Mouse (Mus musculus): ENCODE results near the gene Tut7. TPM values are rescaled to one million over a fixed set of nuclear protein-coding genes. Genes with fewer than 3 reads are reported as not detected.
A peak's percentile ranks its signal among the peaks of the same experiment; 100 is the strongest.

Tut7 gene
- polyA plus RNA-seq, 1 experiment, result 14.6 TPM

DNA sequence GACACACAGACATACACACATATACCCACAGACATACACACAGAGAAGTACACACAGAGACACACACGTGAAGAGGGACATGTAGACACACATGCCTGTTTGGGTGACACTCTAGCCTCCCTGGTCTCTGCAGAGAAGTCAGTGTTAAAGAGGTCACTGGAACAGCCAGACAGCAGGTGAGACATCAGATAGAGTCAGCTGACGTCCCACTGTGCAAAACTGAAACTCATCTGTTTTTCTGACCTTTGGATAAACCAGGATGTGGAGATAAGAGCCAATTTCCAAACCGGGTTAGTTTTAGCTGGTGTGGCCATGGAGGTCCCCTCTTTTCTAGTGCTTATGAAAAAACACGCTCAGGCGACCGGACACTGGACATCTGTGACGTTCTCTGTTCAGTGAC is 9.5 kb upstream of the Tut7 start:
- H3K4me3 ChIP-seq (ENCODE audit: insufficient read depth, low read depth, low read length), result no peak overlapping the region
- H3K36me3 ChIP-seq (ENCODE audit: control insufficient read depth, insufficient read depth, low read length), result no peaks in the 10 kb centered on the region
- WGBS, result 52% methylated on average over 7 of the region's 7 CpGs
- no peaks in the 10 kb centered on the region for H3K27me3 ChIP-seq (replicated peaks; ENCODE audit: control insufficient read depth, insufficient read depth, low read length)
- TF ChIP-seq CTCF (conservative IDR thresholded peaks at IDR 0.05; ENCODE audit: insufficient read depth, insufficient read length, low read depth, low read length) (no peak), POLR2A (IDR thresholded peaks at IDR 0.05; ENCODE audit: low read depth, low read length) (no peak)
- peaks cover 6% of the 10 kb centered on the region; the same call in 1 of the 2 replicates for H3K4me1 ChIP-seq (ENCODE audit: control insufficient read depth, insufficient read depth, low read length)
- no peak overlapping the region for H3K27ac ChIP-seq (ENCODE audit: insufficient read depth, low read depth, low read length)
- DNase-seq, result no peak

DNA sequence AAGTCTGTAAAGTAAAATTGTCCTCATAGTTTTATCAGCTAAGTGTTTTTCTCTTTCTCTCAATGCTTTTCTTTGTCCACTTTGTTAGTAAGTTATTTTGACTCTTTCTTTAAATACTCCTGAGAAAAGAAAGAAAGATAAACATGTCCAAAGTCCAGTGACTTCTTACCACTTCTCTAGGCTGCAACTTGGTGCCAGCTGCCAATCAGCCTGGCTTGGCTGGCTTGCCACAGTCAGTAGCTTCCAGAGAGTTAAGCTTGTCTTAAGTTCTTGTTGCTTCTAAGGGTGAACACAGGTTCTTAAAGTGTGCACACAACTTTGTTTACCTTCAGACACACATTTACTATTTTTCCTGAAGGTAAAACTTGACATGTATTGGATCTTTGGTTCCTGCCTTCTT is 3.0 kb upstream of the Tut7 start:
- TF ChIP-seq CTCF (conservative IDR thresholded peaks at IDR 0.05; ENCODE audit: insufficient read depth, insufficient read length, low read depth, low read length), result no peak
- no peak for TF ChIP-seq POLR2A (IDR thresholded peaks at IDR 0.05; ENCODE audit: low read depth, low read length)
- H3K36me3 ChIP-seq (ENCODE audit: control insufficient read depth, insufficient read depth, low read length), result no peaks in the 10 kb centered on the region
- DNase-seq, result peak; percentile 79

DNA sequence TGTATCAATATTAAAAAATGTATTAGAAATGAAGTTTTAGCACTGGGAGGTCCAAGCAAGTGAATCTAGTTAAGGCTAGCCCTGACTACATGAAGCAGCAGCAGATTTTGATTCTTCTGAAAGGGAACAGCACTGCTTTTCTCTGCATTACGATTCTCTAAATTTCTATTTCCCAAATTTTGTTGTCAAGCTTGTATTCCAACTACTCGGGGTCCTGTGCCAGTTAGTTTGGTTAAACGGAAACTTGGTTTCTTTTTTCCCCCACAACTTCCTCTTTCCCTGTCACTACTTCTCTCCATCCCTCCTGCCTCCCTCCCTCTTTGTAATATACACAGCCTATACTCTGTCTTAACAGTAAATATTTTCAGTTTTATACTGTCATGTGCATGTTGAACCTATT is 2.1 kb downstream of the Tut7 start:
- 39% methylated on average over 3 of the region's 3 CpGs for WGBS

More for the DNA sequence above, 3.0 kb upstream of the Tut7 start:
- Histone ChIP-seq H3K27me3 (replicated peaks; ENCODE audit: control insufficient read depth, insufficient read depth, low read length) (no peaks in the 10 kb centered on the region), H3K4me3 (ENCODE audit: insufficient read depth, low read depth, low read length) (no peak overlapping the region), H3K27ac (ENCODE audit: insufficient read depth, low read depth, low read length) (no peak overlapping the region), H3K4me1 (ENCODE audit: control insufficient read depth, insufficient read depth, low read length) (0 out of 2 replicates have a peak, but pooled peaks cover 2% of the 10 kb centered on the region)

DNA sequence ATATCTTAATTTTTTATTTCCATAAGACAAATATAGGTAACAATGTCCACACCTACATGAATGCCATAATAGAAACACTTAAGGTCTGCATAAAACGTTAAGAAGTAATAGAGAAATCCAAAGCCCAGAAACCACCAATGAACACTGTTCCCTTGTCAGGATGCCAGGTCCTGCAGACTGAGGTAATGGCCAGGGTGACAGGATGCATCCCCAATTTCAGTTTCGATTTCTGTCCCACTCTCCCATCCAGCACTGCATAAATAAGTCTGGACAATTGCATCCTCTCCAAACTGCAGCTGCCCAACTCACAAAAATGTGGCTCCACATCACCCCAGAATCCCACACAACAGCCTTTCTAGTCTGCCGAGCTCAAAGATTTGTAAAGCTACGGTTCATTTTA is 2.8 kb downstream of the Tut7 start:
- 33% methylated on average over 4 of the region's 4 CpGs for WGBS
- peak overlapping the region; percentile 19; the same call in 1 of the 2 replicates for H3K4me3 ChIP-seq (ENCODE audit: insufficient read depth, low read depth, low read length)
- TF ChIP-seq CTCF (conservative IDR thresholded peaks at IDR 0.05; ENCODE audit: insufficient read depth, insufficient read length, low read depth, low read length) (no peak), POLR2A (IDR thresholded peaks at IDR 0.05; ENCODE audit: low read depth, low read length) (no peak)
- peaks cover 5% of the 10 kb centered on the region for H3K36me3 ChIP-seq (ENCODE audit: control insufficient read depth, insufficient read depth, low read length)
- H3K27ac ChIP-seq (ENCODE audit: insufficient read depth, low read depth, low read length), result no peak overlapping the region
- DNase-seq, result peak; percentile 60
- H3K4me1 ChIP-seq (ENCODE audit: control insufficient read depth, insufficient read depth, low read length), result peaks cover 7% of the 10 kb centered on the region; the same call in 1 of the 2 replicates
- H3K27me3 ChIP-seq (replicated peaks; ENCODE audit: control insufficient read depth, insufficient read depth, low read length), result no peaks in the 10 kb centered on the region

More for the DNA sequence above, 2.1 kb downstream of the Tut7 start:
- Histone ChIP-seq H3K4me3 (ENCODE audit: insufficient read depth, low read depth, low read length) (no peak overlapping the region), H3K27me3 (replicated peaks; ENCODE audit: control insufficient read depth, insufficient read depth, low read length) (no peaks in the 10 kb centered on the region), H3K4me1 (ENCODE audit: control insufficient read depth, insufficient read depth, low read length) (peaks cover 7% of the 10 kb centered on the region; the same call in 1 of the 2 replicates), H3K27ac (ENCODE audit: insufficient read depth, low read depth, low read length) (no peak overlapping the region), H3K36me3 (ENCODE audit: control insufficient read depth, insufficient read depth, low read length) (peaks cover 4% of the 10 kb centered on the region)
- DNase-seq, result no peak
- TF ChIP-seq POLR2A (IDR thresholded peaks at IDR 0.05; ENCODE audit: low read depth, low read length) (no peak), CTCF (conservative IDR thresholded peaks at IDR 0.05; ENCODE audit: insufficient read depth, insufficient read length, low read depth, low read length) (no peak)

DNA sequence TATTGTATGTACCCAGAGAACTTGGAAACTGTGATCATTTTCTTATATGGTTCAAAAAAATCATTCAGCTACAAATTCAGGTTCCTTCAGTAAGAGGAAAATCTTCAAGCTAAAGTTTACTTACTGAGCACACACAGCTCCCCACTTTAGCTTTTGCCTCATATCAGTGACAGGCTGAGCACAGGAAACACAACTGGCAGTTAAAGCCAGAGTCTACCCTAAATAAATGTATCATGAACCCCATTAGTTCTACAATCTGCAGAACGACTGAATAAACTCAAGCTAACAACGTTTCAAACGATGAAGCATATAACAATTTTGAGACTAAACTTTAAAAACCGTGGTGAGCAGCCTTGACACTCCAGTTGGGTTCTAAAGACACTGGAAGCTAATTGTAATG is 5.6 kb downstream of the Tut7 start:
- DNase-seq, result no peak
- Histone ChIP-seq H3K4me3 (ENCODE audit: insufficient read depth, low read depth, low read length) (no peak overlapping the region), H3K27ac (ENCODE audit: insufficient read depth, low read depth, low read length) (no peak overlapping the region), H3K36me3 (ENCODE audit: control insufficient read depth, insufficient read depth, low read length) (peaks cover 6% of the 10 kb centered on the region), H3K4me1 (ENCODE audit: control insufficient read depth, insufficient read depth, low read length) (peaks cover 7% of the 10 kb centered on the region; the same call in 1 of the 2 replicates), H3K27me3 (replicated peaks; ENCODE audit: control insufficient read depth, insufficient read depth, low read length) (no peaks in the 10 kb centered on the region)
- TF ChIP-seq POLR2A (IDR thresholded peaks at IDR 0.05; ENCODE audit: low read depth, low read length) (no peak), CTCF (conservative IDR thresholded peaks at IDR 0.05; ENCODE audit: insufficient read depth, insufficient read length, low read depth, low read length) (no peak)
- whole genome bisulfite sequencing, result 80% methylated on average over 4 of the region's 4 CpGs

DNA sequence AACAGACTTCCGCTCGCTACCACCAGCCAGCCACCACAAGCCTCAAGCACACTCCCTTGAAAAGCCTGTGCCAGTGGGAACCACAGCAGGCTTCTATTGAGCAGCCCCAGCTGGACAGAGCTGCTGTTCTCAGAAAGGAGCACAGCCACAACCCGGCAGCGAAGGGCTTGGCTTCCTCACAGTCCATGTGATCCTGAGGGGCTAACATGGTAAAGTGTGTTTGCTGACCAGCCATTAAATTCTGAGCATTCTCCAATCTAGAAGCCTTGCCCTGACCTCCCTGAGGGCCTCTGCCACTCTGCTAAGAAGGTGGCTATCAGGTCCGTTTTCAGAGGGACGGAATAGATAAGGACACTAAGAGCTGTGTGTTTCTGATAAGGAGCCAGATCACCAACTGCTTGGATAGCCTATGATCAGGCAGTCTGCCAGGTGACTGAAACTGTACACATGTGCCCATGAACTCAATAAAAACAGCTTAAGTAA is 8.8 kb downstream of the Tut7 start:
- H3K4me1 ChIP-seq (ENCODE audit: control insufficient read depth, insufficient read depth, low read length), result no peaks in the 10 kb centered on the region
- no peak overlapping the region for H3K27ac ChIP-seq (ENCODE audit: insufficient read depth, low read depth, low read length)
- H3K4me3 ChIP-seq (ENCODE audit: insufficient read depth, low read depth, low read length), result no peak overlapping the region
- DNase-seq, result no peak
- H3K27me3 ChIP-seq (replicated peaks; ENCODE audit: control insufficient read depth, insufficient read depth, low read length), result no peaks in the 10 kb centered on the region
- H3K36me3 ChIP-seq (ENCODE audit: control insufficient read depth, insufficient read depth, low read length), result peaks cover 20% of the 10 kb centered on the region
- WGBS, result 87% methylated on average over 6 of the region's 6 CpGs
- TF ChIP-seq POLR2A (IDR thresholded peaks at IDR 0.05; ENCODE audit: low read depth, low read length) (no peak), CTCF (conservative IDR thresholded peaks at IDR 0.05; ENCODE audit: insufficient read depth, insufficient read length, low read depth, low read length) (no peak)

DNA sequence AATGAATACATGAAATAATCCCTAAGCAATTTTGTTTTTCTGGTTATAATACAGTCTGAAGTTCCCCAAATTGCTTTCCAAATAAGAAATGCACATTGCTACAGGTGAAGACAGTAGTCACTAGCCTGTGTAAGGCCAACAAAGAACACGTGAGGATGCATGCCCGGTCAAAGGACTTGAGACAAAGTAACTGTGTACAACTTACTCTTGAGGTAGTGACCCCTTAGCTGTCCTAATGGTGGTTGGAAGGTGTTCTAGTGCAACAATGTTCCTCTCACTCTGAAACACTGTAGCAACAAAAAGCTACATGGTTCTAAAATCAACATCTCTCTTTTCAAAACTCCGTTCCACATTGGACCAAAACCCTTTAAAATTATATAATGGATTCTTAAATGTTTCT is 11.4 kb downstream of the Tut7 start:
- TF ChIP-seq POLR2A (IDR thresholded peaks at IDR 0.05; ENCODE audit: low read depth, low read length), result no peak
- TF ChIP-seq CTCF (conservative IDR thresholded peaks at IDR 0.05; ENCODE audit: insufficient read depth, insufficient read length, low read depth, low read length), result no peak

More for the DNA sequence above, 11.4 kb downstream of the Tut7 start:
- H3K27ac ChIP-seq (ENCODE audit: insufficient read depth, low read depth, low read length), result no peak overlapping the region
- H3K4me3 ChIP-seq (ENCODE audit: insufficient read depth, low read depth, low read length), result no peak overlapping the region
- DNase-seq, result no peak
- 88% methylated on average over 3 of the region's 3 CpGs for WGBS
- H3K4me1 ChIP-seq (ENCODE audit: control insufficient read depth, insufficient read depth, low read length), result no peaks in the 10 kb centered on the region
- H3K27me3 ChIP-seq (replicated peaks; ENCODE audit: control insufficient read depth, insufficient read depth, low read length), result no peaks in the 10 kb centered on the region
- peaks cover 20% of the 10 kb centered on the region for H3K36me3 ChIP-seq (ENCODE audit: control insufficient read depth, insufficient read depth, low read length)
